Mouse (Mus musculus) stomach, postnatal 0 days (tissue): ENCODE measurements around the gene Acta1.

Experiments
- CTCF ChIP-seq: IDR thresholded peaks from 2 replicates; pipeline ENCODE4 v1.5.1; 2016; ENCODE audit warnings: antibody characterized with exemption, low read depth, mild to moderate bottlenecking, moderate library complexity
- EP300 ChIP-seq: optimal IDR thresholded peaks from 2 replicates; pipeline ENCODE3; 2016; ENCODE audit warnings: antibody characterized with exemption

GRCm38 (mm10) chr8:123896774-123897173 lies 2.2 kb upstream of the Acta1 start:
- no peak for TF ChIP-seq EP300
- no peak for TF ChIP-seq CTCF
